Mouse (Mus musculus): Measurements from ENCODE around the gene Fam20a. TPM values are rescaled to one million over a fixed set of nuclear protein-coding genes. Genes with fewer than 3 reads are reported as not detected.
A peak's percentile ranks its signal among the peaks of the same experiment; 100 is the strongest.

The Fam20a gene
- polyA plus RNA-seq, 1 experiment from 2014 or later, result 3.2 TPM

GRCm38 (mm10) chr11:109734341-109734740 lies 12.3 kb upstream of the Fam20a start:
- Histone ChIP-seq H3K4me2 (no peak overlapping the region), H3K36me3 (no peaks in the 10 kb centered on the region), H3K27me3 (no peaks in the 10 kb centered on the region), H3K9ac (no peak overlapping the region), H3K4me3 (no peak overlapping the region), H3K4me1 (peaks cover 12% of the 10 kb centered on the region), H3K9me3 (no peaks in the 10 kb centered on the region), H3K27ac (no peak overlapping the region)
- WGBS, result 89% methylated on average over 1 of the region's 1 CpGs
- ATAC-seq (ENCODE audit: borderline replicate concordance, extremely low read depth, low FRiP score, low TSS enrichment), result no peak

GRCm38 (mm10) chr11:109732726-109733438 lies 10.8 kb upstream of the Fam20a start:
- Histone ChIP-seq H3K36me3 (no peaks in the 10 kb centered on the region), H3K27me3 (no peaks in the 10 kb centered on the region), H3K27ac (no peak overlapping the region), H3K4me1 (peaks cover 12% of the 10 kb centered on the region), H3K9me3 (no peaks in the 10 kb centered on the region), H3K9ac (no peak overlapping the region), H3K4me3 (no peak overlapping the region), H3K4me2 (no peak overlapping the region)
- WGBS, result 50% methylated on average over 8 of the region's 8 CpGs
- no peak for ATAC-seq (ENCODE audit: borderline replicate concordance, extremely low read depth, low FRiP score, low TSS enrichment)

DNA sequence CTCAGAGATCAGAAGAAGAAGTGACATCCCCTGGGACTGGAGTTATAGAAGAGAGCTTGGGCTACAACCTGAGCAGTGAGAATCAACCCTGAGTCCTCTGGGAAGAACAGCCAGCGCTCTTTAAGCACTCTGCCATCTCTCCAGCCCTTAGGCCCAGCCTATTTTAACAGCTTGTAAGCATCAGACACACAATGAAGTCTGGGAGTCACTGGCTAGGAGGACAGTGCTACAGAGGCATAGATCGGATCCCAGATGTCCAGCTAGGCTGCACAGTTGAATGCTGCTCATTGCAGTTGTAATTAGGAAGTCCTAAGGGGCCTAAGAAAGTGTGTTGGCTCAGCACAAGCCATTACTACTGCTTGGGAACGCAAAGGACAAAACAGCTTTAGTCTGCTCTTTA lies 6.3 kb upstream of the Fam20a start:
- H3K4me1 ChIP-seq, result no peaks in the 10 kb centered on the region
- no peaks in the 10 kb centered on the region for H3K27me3 ChIP-seq
- peak; percentile 78; the same call in 1 of the 2 replicates for ATAC-seq (ENCODE audit: borderline replicate concordance, extremely low read depth, low FRiP score, low TSS enrichment)
- no peaks in the 10 kb centered on the region for H3K9me3 ChIP-seq
- no peak overlapping the region for H3K4me2 ChIP-seq
- H3K36me3 ChIP-seq, result no peaks in the 10 kb centered on the region
- 58% methylated on average over 3 of the region's 3 CpGs for WGBS
- H3K27ac ChIP-seq, result no peak overlapping the region
- H3K4me3 ChIP-seq, result no peak overlapping the region
- H3K9ac ChIP-seq, result no peak overlapping the region

DNA sequence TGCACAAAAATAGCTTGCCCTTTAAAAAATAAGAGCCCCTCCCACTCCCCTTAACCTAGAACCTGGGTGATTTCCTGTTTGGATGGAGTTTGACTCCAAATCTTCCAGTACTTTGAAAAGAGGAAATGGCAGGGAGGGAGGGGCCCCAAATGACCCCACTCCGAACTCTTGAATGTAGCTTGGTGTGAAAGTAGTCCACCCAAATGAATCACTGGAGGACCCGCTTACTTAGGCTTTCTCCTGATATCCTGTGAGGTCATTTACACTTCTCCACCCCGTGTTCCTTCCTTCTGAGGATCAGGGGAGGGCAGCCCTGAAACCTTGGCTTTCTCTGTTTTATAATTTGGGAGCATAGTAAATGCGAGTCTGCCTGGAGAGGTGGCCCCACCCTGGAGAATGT lies 632 bp upstream of the Fam20a start:
- no peak for ATAC-seq (ENCODE audit: borderline replicate concordance, extremely low read depth, low FRiP score, low TSS enrichment)
- H3K27me3 ChIP-seq, result no peaks in the 10 kb centered on the region; the same call in 1 of the 2 replicates
- WGBS, result 24% methylated on average over 4 of the region's 4 CpGs

GRCm38 (mm10) chr11:109721320-109721780 lies 729 bp downstream of the Fam20a start:
- H3K9me3 ChIP-seq, result no peaks in the 10 kb centered on the region
- peak overlapping the region; percentile 38 for H3K9ac ChIP-seq
- WGBS, result 1% methylated on average over 39 of the region's 40 CpGs
- H3K4me2 ChIP-seq, result peak overlapping the region; percentile 92
- peak overlapping the region; percentile 52; the same call in 1 of the 2 replicates for H3K27ac ChIP-seq
- peaks cover 35% of the 10 kb centered on the region for H3K4me1 ChIP-seq
- peak overlapping the region; percentile 43 for H3K4me3 ChIP-seq
- no peaks in the 10 kb centered on the region; the same call in 1 of the 2 replicates for H3K27me3 ChIP-seq
- no peaks in the 10 kb centered on the region for H3K36me3 ChIP-seq
- ATAC-seq (ENCODE audit: borderline replicate concordance, extremely low read depth, low FRiP score, low TSS enrichment), result peak; percentile 55

More for the DNA sequence above, 632 bp upstream of the Fam20a start:
- H3K4me3 ChIP-seq, result no peak overlapping the region
- H3K27ac ChIP-seq, result no peak overlapping the region
- H3K4me1 ChIP-seq, result peaks cover 25% of the 10 kb centered on the region
- no peaks in the 10 kb centered on the region for H3K36me3 ChIP-seq
- peak overlapping the region; percentile 92; the same call in 1 of the 2 replicates for H3K4me2 ChIP-seq
- no peaks in the 10 kb centered on the region for H3K9me3 ChIP-seq
- no peak overlapping the region for H3K9ac ChIP-seq

GRCm38 (mm10) chr11:109720809-109721319 lies 1.2 kb downstream of the Fam20a start:
- ATAC-seq (ENCODE audit: borderline replicate concordance, extremely low read depth, low FRiP score, low TSS enrichment), result peak; percentile 46; the same call in 1 of the 2 replicates
- WGBS, result 9% methylated on average over 12 of the region's 12 CpGs
- Histone ChIP-seq H3K9me3 (no peaks in the 10 kb centered on the region), H3K27me3 (no peaks in the 10 kb centered on the region; the same call in 1 of the 2 replicates), H3K4me2 (peak overlapping the region; percentile 92), H3K4me1 (peaks cover 35% of the 10 kb centered on the region), H3K9ac (peak overlapping the region; percentile 38; the same call in 1 of the 2 replicates), H3K4me3 (peak overlapping the region; percentile 43), H3K36me3 (no peaks in the 10 kb centered on the region), H3K27ac (peak overlapping the region; percentile 52; the same call in 1 of the 2 replicates)

DNA sequence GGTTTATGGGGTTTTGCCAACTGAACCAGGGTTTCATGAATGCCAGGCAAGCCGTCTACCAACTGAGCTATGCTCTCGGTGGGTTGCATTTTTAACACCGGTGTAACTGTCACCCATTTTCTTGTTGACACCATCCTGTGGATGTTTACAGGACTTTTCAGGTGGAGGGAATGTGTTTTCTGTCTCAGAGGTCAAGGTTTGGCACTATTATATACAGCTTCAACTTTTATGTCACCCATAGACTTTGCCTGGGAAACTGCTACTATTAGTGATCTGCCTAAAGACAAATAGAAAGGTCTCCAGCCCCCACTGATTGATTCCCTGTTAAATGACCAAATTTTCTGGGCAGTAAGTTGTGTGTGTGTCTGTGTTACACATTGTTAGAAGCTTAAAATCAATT lies 2.7 kb downstream of the Fam20a start:
- H3K9me3 ChIP-seq, result no peaks in the 10 kb centered on the region
- no peaks in the 10 kb centered on the region; the same call in 1 of the 2 replicates for H3K27me3 ChIP-seq
- no peak overlapping the region for H3K4me3 ChIP-seq
- H3K27ac ChIP-seq, result no peak overlapping the region
- no peak overlapping the region for H3K4me2 ChIP-seq
- 87% methylated on average over 3 of the region's 3 CpGs for WGBS
- H3K4me1 ChIP-seq, result peaks cover 35% of the 10 kb centered on the region
- no peak overlapping the region for H3K9ac ChIP-seq
- ATAC-seq (ENCODE audit: borderline replicate concordance, extremely low read depth, low FRiP score, low TSS enrichment), result no peak
- no peaks in the 10 kb centered on the region for H3K36me3 ChIP-seq

DNA sequence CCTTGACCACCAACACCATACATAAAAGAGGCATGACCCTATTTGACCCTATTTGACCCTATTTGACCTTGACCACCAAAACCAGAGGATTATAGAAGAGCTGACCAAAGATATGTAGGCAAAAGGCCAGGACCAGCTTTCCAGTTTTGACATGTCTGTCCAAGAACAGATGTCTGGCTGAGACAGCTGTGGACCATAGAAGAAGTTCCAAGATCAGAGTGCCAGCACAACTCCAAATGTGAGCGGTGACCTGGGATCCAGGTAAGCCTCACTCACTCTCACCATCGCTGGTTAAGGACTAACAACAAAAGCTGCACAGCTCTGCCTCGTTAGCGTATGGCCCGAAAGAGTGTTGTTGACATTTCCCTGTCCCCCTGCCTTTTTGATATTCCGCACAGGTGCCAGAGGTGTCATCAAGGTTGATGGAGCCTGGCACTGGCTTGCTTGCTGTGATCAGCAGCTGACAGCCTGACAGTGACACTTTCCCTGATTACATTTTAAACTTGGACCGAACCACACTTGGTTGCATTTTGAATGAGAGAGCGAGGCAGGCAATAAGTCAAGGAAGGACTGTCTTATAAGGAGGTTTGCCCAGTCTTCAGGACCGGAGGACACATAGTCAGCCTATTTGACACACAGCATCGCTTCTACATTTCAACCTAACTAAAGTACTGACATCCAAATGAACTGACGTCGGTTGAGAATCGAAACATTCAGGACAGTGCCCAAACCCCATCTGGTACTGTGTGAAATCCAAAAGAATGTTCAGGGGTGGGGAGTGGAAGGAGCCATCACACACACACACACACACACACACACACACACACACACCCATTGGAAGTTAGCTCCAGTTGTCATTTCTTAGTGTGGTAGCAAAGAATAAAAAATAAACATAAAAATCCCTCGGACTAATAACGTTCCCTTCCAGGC lies 3.8 kb downstream of the Fam20a start:
- Histone ChIP-seq H3K4me1 (peaks cover 35% of the 10 kb centered on the region), H3K27ac (no peak overlapping the region), H3K9ac (no peak overlapping the region), H3K36me3 (no peaks in the 10 kb centered on the region), H3K4me2 (no peak overlapping the region), H3K27me3 (no peaks in the 10 kb centered on the region; the same call in 1 of the 2 replicates), H3K9me3 (no peaks in the 10 kb centered on the region), H3K4me3 (no peak overlapping the region)
- WGBS, result 72% methylated on average over 15 of the region's 15 CpGs
- ATAC-seq (ENCODE audit: borderline replicate concordance, extremely low read depth, low FRiP score, low TSS enrichment), result no peak

- no peaks in the 10 kb centered on the region; the same call in 1 of the 2 replicates for H3K27me3 ChIP-seq
- no peak overlapping the region for H3K4me2 ChIP-seq
- no peaks in the 10 kb centered on the region for H3K9me3 ChIP-seq
- H3K4me3 ChIP-seq, result no peak overlapping the region
- ATAC-seq (ENCODE audit: borderline replicate concordance, extremely low read depth, low FRiP score, low TSS enrichment), result no peak
- no peak overlapping the region for H3K9ac ChIP-seq
- H3K27ac ChIP-seq, result no peak overlapping the region; the same call in 1 of the 2 replicates
- no peaks in the 10 kb centered on the region for H3K36me3 ChIP-seq
- peaks cover 30% of the 10 kb centered on the region for H3K4me1 ChIP-seq
- WGBS, result 57% methylated on average over 5 of the region's 5 CpGs
Measured at GRCm38 (mm10) chr11:109717448-109717847, 4.6 kb downstream of the Fam20a start.

DNA sequence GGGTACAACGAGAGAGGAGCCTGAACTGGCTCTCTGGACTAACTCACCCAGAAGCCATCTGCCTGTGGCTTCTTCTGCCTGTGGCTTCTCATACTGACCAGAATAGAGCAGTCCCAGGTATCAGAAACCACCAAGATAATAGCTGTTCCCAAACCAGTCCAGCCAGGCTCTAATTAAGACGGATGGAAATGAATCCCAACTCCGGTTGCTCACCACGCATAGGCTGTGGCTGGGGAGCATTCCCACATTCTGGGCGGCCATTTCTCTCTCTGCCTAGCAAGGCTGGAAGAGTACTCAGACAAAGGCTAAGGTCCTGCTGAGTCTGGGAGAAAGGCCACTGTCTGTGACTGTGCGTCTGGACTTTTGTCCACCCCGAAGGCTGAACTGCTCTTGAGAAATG lies 5.1 kb downstream of the Fam20a start:
- 69% methylated on average over 7 of the region's 7 CpGs for WGBS
- H3K27ac ChIP-seq, result no peak overlapping the region; the same call in 1 of the 2 replicates

DNA sequence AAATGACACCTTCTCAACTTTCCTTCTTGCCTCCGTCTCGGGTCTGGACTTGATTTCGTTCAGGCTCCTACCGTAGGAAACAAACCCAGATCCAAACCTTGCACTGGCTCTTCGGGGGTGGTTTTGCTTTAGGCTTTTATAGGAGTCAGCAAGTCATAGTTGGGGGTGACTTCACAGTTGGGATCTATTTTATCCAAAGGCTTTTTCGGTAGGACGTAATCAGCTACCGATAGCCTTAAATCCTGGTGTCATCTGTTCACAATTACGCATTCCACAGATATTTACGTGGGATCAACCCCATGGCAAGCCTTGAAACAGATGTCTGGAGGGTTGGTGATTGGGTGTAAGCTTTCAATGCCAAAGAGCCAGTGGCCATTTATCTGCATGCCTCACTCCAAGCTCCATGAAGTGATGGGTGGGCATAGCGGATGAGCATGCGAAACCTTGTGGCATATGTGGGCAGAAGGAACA lies 6.7 kb downstream of the Fam20a start:
- H3K27me3 ChIP-seq, result no peaks in the 10 kb centered on the region; the same call in 1 of the 2 replicates
- ATAC-seq (ENCODE audit: borderline replicate concordance, extremely low read depth, low FRiP score, low TSS enrichment), result no peak
- no peak overlapping the region for H3K9ac ChIP-seq
- no peak overlapping the region for H3K4me3 ChIP-seq
- 87% methylated on average over 12 of the region's 12 CpGs for WGBS
- peaks cover 10% of the 10 kb centered on the region for H3K4me1 ChIP-seq
- H3K4me2 ChIP-seq, result no peak overlapping the region
- H3K27ac ChIP-seq, result no peak overlapping the region
- no peaks in the 10 kb centered on the region for H3K36me3 ChIP-seq
- no peaks in the 10 kb centered on the region for H3K9me3 ChIP-seq

More for the DNA sequence above, 5.1 kb downstream of the Fam20a start:
- no peaks in the 10 kb centered on the region for H3K9me3 ChIP-seq
- H3K4me3 ChIP-seq, result no peak overlapping the region
- H3K9ac ChIP-seq, result no peak overlapping the region
- ATAC-seq (ENCODE audit: borderline replicate concordance, extremely low read depth, low FRiP score, low TSS enrichment), result no peak
- H3K36me3 ChIP-seq, result no peaks in the 10 kb centered on the region
- H3K4me1 ChIP-seq, result peaks cover 26% of the 10 kb centered on the region
- no peaks in the 10 kb centered on the region; the same call in 1 of the 2 replicates for H3K27me3 ChIP-seq
- no peak overlapping the region for H3K4me2 ChIP-seq
